Mouse (Mus musculus) liver, embryonic 11.5 days (tissue): ENCODE measurements around the gene Kif17. TPM values are rescaled to one million over a fixed set of nuclear protein-coding genes. Genes with fewer than 3 reads are reported as not detected.

Experiments
- ATAC-seq: fragments of 200-750 bp; cut with Nextera tagmentation; replicated peaks from 2 replicates; pipeline ENCODE4 v1.8.0; 2017; ENCODE audit warnings: moderate number of reproducible peaks, mild to moderate bottlenecking, moderate TSS enrichment, moderate library complexity; ENCODE audit not compliant: low FRiP score
- DNase-seq: peaks from one replicate; pipeline ENCODE4 v3.0.0-alpha.2; 2017; ENCODE audit warnings: low spot score
- H3K27ac ChIP-seq: fragments of 300-500 bp; sonication (generic); 2 replicates; pipeline ENCODE4 v1.5.1; 2014; ENCODE audit warnings: mild to moderate bottlenecking, low read depth, low read length, control low read depth
- H3K27me3 ChIP-seq: fragments of 300-500 bp; sonication (generic); replicated peaks from 2 replicates; pipeline ENCODE4 v1.6.1; 2014; ENCODE audit warnings: low read length, mixed read lengths; ENCODE audit not compliant: control insufficient read depth, insufficient read depth
- H3K36me3 ChIP-seq: fragments of 300-500 bp; sonication (generic); 2 replicates; pipeline ENCODE4 v1.6.1; 2014; ENCODE audit warnings: mild to moderate bottlenecking, low read length, moderate library complexity, mixed read lengths; ENCODE audit not compliant: control insufficient read depth, insufficient read depth
- H3K4me1 ChIP-seq: fragments of 300-500 bp; sonication (generic); replicated peaks from 2 replicates; pipeline ENCODE4 v1.6.1; 2014; ENCODE audit warnings: low read length, mixed read lengths; ENCODE audit not compliant: control insufficient read depth, insufficient read depth
- H3K4me2 ChIP-seq: fragments of 300-500 bp; sonication (generic); 2 replicates; pipeline ENCODE4 v1.6.1; 2014; ENCODE audit warnings: mild to moderate bottlenecking, control low read depth, moderate library complexity
- H3K4me3 ChIP-seq: fragments of 300-500 bp; sonication (generic); 2 replicates; pipeline ENCODE4 v1.5.1; 2014; ENCODE audit warnings: low read depth, low read length, control low read depth
- H3K9ac ChIP-seq: fragments of 300-500 bp; sonication (generic); 2 replicates; pipeline ENCODE4 v1.6.1; 2014; ENCODE audit warnings: low read depth, low read length, control low read depth
- H3K9me3 ChIP-seq: fragments of 300-500 bp; sonication (generic); 2 replicates; pipeline ENCODE4 v1.6.1; 2016; ENCODE audit warnings: low read length, inconsistent platforms, mixed read lengths; ENCODE audit not compliant: control insufficient read depth
- WGBS: fragments of 180-500 bp; shearing (Covaris S2); extraction: QIAGEN DNeasy Blood & Tissue Kit; methylation state at CpG from one replicate; pipeline ENCODE4 v1.1.7; 2014; 5-methylcytosine and 5-hydroxymethylcytosine counted together
- polyA plus RNA-seq: library from polyadenylated mRNA; unstranded; fragments of >200 nt; fragmentation: Nextera tagmentation; extraction: Ambion mirVana; gene quantifications from 2 replicates; pipeline ENCODE4 v1.2.1, GENCODE M21; 2014

Kif17 gene
- polyA plus RNA-seq, 1 experiment from 2014 or later = 0.34 TPM

- no peaks in the 10 kb centered on the region for H3K9me3 ChIP-seq
- peaks cover 26% of the 10 kb centered on the region for H3K4me1 ChIP-seq
- H3K27me3 ChIP-seq = peaks cover 51% of the 10 kb centered on the region
- H3K4me2 ChIP-seq = peak overlapping the region; percentile 99
- no peak overlapping the region for H3K27ac ChIP-seq
- H3K4me3 ChIP-seq = peak overlapping the region; percentile 21
- peaks cover 4% of the 10 kb centered on the region; the same call in 1 of the 2 replicates for H3K36me3 ChIP-seq
- under 1% methylated on average over 14 of the region's 14 CpGs for WGBS
- DNase-seq (peak; percentile 50), ATAC-seq (no peak)
- no peak overlapping the region for H3K9ac ChIP-seq
Measured at GRCm38 (mm10) chr4:138251819-138252218, 1.6 kb downstream of the Kif17 start.

- Histone ChIP-seq H3K36me3 (peaks cover 1% of the 10 kb centered on the region; the same call in 1 of the 2 replicates), H3K4me1 (peaks cover 26% of the 10 kb centered on the region), H3K4me2 (peak overlapping the region; percentile 99), H3K4me3 (0 out of 2 replicates have a peak overlapping the region, but pooled peaks have one; percentile 21), H3K27me3 (peaks cover 51% of the 10 kb centered on the region), H3K9me3 (no peaks in the 10 kb centered on the region), H3K27ac (no peak overlapping the region), H3K9ac (no peak overlapping the region)
- DNase-seq = no peak
- ATAC-seq = no peak
- 15% methylated on average over 5 of the region's 5 CpGs for WGBS
Measured at GRCm38 (mm10) chr4:138252231-138252630, 2.0 kb downstream of the Kif17 start.

GRCm38 (mm10) chr4:138257116-138257687 lies 7.0 kb downstream of the Kif17 start:
- peaks cover 23% of the 10 kb centered on the region for H3K27me3 ChIP-seq

GRCm38 (mm10) chr4:138258663-138259062 lies 8.4 kb downstream of the Kif17 start:
- peaks cover 4% of the 10 kb centered on the region for H3K4me1 ChIP-seq
- H3K4me2 ChIP-seq = no peak overlapping the region
- no peak overlapping the region for H3K4me3 ChIP-seq
- H3K27me3 ChIP-seq = peaks cover 12% of the 10 kb centered on the region
- WGBS = 71% methylated on average over 7 of the region's 7 CpGs
- ATAC-seq (no peak), DNase-seq (no peak)
- no peak overlapping the region for H3K27ac ChIP-seq
- no peaks in the 10 kb centered on the region for H3K9me3 ChIP-seq
- no peak overlapping the region for H3K9ac ChIP-seq
- no peaks in the 10 kb centered on the region for H3K36me3 ChIP-seq

More at GRCm38 (mm10) chr4:138257116-138257687, 7.0 kb downstream of the Kif17 start:
- no peak for ATAC-seq
- Histone ChIP-seq H3K27ac (no peak overlapping the region), H3K4me1 (peaks cover 7% of the 10 kb centered on the region), H3K9me3 (no peaks in the 10 kb centered on the region), H3K4me3 (no peak overlapping the region), H3K36me3 (no peaks in the 10 kb centered on the region), H3K9ac (no peak overlapping the region), H3K4me2 (no peak overlapping the region)
- no peak for DNase-seq
- WGBS = 57% methylated on average over 22 of the region's 22 CpGs

GRCm38 (mm10) chr4:138259482-138259881 lies 9.2 kb downstream of the Kif17 start:
- DNase-seq (no peak), ATAC-seq (no peak)
- Histone ChIP-seq H3K4me2 (no peak overlapping the region), H3K27me3 (peaks cover 11% of the 10 kb centered on the region), H3K9ac (no peak overlapping the region), H3K4me3 (no peak overlapping the region), H3K36me3 (no peaks in the 10 kb centered on the region), H3K4me1 (peaks cover 4% of the 10 kb centered on the region), H3K9me3 (no peaks in the 10 kb centered on the region), H3K27ac (no peak overlapping the region; the same call in 1 of the 2 replicates)
- WGBS = 55% methylated on average over 5 of the region's 5 CpGs

- no peaks in the 10 kb centered on the region for H3K36me3 ChIP-seq
Measured at GRCm38 (mm10) chr4:138261843-138262681, 11.8 kb downstream of the Kif17 start.

GRCm38 (mm10) chr4:138267869-138268268 lies 17.6 kb downstream of the Kif17 start:
- H3K27me3 ChIP-seq = peaks cover 5% of the 10 kb centered on the region
- no peak overlapping the region for H3K9ac ChIP-seq
- ATAC-seq = no peak
- DNase-seq = no peak
- no peak overlapping the region for H3K4me3 ChIP-seq
- 81% methylated on average over 10 of the region's 10 CpGs for WGBS
- no peaks in the 10 kb centered on the region; the same call in 1 of the 2 replicates for H3K4me1 ChIP-seq
- H3K27ac ChIP-seq = no peak overlapping the region
- no peak overlapping the region for H3K4me2 ChIP-seq
- H3K9me3 ChIP-seq = no peaks in the 10 kb centered on the region
- H3K36me3 ChIP-seq = no peaks in the 10 kb centered on the region

More at GRCm38 (mm10) chr4:138261843-138262681, 11.8 kb downstream of the Kif17 start:
- peak overlapping the region; percentile 77 for H3K4me3 ChIP-seq
- no peaks in the 10 kb centered on the region for H3K9me3 ChIP-seq
- H3K27ac ChIP-seq = no peak overlapping the region
- DNase-seq (peak; percentile 89), ATAC-seq (peak; percentile 89)
- H3K9ac ChIP-seq = peak overlapping the region; percentile 49; the same call in 1 of the 2 replicates
- peak overlapping the region; percentile 92 for H3K4me2 ChIP-seq
- peaks cover 8% of the 10 kb centered on the region for H3K27me3 ChIP-seq
- WGBS = under 1% methylated on average over 73 of the region's 78 CpGs
- H3K4me1 ChIP-seq = peaks cover 4% of the 10 kb centered on the region

- Histone ChIP-seq H3K27ac (no peak overlapping the region), H3K9me3 (no peaks in the 10 kb centered on the region), H3K36me3 (no peaks in the 10 kb centered on the region), H3K4me3 (no peak overlapping the region), H3K4me1 (no peaks in the 10 kb centered on the region), H3K27me3 (no peaks in the 10 kb centered on the region; the same call in 1 of the 2 replicates), H3K4me2 (no peak overlapping the region), H3K9ac (no peak overlapping the region)
- DNase-seq (no peak), ATAC-seq (no peak)
- 67% methylated on average over 14 of the region's 14 CpGs for WGBS
Measured at GRCm38 (mm10) chr4:138272011-138272997, 22.1 kb downstream of the Kif17 start.
